Mouse (Mus musculus) mature B cell (primary cell): ENCODE data around the gene Tnrc6c.

ENCODE experiments used
- in situ Hi-C: fragments of 300-500 bp; cut with MboI; formaldehyde crosslinking; loops from 2 replicates; pipeline ENCODE4 v1.14.3; 2019

Gene Tnrc6c

DNA sequence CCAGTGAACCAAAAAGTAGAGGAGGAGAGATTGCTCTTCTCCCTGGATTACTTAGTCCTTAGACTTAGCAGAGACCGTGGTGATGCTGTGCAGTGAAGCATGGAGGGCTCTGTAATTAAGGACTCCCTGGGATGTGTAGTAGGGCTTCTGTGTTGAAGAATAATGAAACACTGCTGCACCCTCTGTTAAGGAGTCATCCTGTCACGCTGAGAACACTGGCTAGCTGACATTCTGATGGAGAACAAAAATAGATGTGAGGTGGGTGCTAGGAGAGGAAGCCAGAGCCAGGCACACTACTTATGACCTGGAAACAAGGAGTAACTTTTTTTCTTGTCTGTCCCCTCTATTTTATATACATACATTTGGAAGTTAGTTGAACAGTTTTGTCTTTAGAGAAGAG lies 22.6 kb downstream of the Tnrc6c start:
- in situ Hi-C loops, result no loop called here

DNA sequence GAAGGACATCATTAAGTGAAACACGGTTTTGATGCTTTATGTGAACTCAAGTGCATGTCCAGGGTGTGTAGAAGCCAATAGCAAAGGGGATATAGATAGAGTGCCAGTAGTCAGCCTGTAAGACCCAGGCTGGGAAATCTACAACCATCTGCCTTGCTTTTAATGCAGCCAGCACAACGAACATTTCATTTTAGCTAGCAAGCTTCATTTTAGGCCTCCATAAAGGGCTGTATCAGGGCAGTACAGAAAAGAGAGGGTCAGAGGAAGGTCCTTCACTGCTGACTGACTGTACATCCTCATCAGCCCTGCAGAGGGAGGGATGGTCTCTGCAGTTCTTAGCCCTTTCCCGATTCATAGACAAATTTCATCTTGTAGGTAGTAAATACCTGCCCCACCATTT lies 23.0 kb downstream of the Tnrc6c start:
- in situ Hi-C loops, result no loop called here

DNA sequence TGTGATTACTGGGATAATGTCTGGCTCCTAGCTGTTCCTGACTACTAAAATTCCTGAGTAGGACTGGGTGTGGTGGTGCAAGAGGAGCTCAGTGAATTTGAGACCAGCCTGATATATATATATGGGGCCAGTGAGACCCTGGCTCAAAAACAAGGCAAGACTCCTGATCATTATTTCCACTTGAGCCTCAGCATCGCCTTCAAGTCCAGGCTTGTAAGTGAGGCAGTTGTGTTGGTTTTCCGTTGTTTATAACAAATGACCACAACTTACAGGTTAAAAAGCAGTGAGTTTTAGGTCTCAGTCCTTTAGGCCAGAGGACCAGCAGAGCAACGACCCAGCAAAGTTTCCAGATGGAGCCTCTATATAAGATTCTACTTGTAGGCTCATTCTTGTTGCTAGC lies 23.5 kb downstream of the Tnrc6c start:
- in situ Hi-C loops, result no loop called here

DNA sequence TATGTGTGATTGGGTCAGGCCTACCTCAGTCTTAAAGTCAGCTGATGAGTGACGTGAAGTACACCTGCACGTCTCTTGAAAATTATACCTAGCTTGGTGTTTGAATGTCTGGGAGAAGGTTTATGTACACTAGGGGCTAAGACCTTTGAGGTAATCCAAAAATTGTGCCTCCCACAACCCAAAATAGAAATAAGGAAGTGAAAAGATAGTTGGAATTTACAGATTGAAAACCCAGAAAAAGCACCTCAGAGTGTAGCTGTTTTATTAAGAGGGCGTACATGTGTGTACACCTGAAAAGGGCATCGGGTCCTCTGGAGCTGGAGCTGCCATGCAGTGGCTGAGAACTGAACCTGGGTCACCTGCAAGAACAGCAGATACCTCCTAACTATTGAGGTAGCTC lies 24.1 kb downstream of the Tnrc6c start:
- in situ Hi-C loops, result no loop called here

DNA sequence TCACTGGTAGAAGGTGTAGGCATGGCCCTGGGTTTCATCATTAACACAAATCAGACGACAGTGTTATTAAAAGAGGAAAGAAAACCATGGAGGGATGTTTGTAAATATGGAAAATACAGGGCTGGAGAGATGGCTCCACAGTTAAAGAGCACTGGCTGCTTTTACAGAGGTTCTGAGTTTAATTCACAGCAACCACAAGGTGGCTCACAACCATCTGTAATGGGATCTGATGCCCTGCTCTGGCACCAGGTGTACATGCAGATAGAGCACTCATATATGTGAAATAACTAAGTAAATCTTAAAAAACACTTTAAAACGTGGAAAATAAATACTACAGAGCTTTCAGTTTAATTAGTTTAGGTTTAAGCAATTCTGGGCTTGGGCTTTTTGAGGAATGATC lies 24.7 kb downstream of the Tnrc6c start:
- in situ Hi-C loops, result no loop called here

DNA sequence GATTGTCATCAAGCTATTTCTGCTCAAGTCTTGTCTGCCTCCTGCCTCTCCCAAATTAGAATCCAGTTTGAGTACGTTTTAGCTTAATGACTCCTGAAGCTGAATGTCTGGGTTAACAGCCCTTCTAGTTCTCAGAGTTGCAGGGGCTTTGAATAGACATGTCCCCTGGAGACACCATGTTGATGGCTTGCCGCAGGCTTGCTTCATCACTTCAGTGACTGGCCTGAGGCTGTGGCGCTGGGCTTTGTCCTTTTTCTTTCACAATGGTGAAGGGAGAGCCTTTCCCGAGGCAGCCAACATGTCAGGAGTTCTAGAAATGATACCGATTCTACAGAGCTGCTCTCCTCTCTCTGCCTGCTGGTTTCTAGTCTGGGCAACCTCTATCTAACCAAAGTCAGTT lies 30.6 kb downstream of the Tnrc6c start:
- in situ Hi-C loops, result no loop called here

DNA sequence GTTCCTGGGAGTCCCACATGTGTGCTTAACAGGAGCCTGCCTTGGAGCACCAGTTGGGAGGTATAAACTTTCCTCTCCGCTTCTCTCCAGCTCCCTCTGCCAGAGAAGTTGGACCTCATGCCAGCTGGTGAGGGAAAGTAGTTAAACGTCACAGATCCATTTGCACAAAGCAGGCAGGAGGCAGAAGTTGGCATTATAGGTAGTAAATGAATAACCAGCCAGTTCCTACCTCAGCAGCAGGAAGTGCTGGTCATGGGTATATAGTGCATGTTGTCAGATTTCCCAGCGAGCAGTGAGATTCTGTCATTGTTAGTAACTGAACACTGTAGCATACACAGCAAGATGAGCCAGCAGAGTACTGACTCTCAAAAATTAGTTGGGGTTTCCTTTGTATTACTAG lies 31.4 kb downstream of the Tnrc6c start:
- in situ Hi-C loops, result no loop called here

DNA sequence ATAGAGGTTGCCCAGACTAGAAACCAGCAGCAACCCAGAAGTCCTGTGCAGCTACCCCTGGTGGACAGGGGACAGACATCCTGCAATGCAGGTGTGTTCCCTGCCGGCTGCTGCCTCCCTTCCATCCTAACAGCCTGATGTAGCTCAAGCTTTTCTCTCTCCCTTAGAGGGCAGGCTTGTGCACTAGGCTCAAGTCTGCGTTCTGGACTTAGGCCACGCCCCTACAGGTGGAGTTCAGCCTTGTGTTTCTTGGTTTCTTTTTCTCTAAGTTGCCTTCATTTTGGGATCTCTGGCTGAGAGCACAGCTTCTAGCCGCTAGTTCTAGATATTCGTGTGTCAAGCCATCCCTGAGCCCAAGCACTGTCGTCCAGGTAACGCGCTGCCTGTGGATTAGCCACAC lies 31.9 kb downstream of the Tnrc6c start:
- in situ Hi-C loops, result no loop called here

DNA sequence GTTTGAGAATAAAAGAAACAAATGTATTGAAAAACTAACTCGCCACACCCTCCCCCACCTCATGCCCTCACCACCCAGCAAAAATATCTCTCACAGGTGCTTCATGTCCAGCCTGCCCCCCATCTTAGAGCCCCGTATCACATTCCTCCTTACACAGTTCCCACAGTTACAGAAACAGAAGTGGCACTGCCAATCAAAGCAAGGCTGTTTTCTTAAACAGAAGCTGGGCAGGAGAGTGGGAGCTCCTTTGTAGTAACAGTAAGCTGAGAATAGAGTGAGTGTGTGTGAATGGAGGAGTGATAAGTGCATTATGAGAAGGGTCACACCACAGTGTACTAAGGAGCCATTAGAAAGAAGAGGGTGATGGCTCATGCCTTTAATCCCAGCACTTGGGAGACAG lies 34.5 kb downstream of the Tnrc6c start:
- in situ Hi-C loops, result no loop called here

DNA sequence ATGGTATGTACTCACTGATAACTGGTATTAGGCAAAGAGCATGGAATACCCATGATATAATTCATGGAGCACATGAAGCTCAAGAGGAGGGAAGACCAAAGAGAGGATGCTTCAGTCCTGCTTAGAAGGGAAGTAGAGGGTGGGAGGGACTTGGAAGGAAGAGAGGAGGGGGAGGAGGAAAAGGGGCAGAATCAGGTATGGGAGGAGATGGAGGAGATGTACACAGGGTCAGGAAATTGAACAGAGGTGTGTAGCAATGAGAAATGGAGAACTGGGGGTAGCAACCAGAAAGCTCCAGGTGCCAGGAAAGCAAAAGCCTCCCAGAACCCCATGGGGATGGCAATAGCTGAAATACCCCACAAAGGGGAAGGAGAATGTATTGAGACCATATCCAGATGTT lies 37.2 kb downstream of the Tnrc6c start:
- in situ Hi-C loops, result no loop called here

DNA sequence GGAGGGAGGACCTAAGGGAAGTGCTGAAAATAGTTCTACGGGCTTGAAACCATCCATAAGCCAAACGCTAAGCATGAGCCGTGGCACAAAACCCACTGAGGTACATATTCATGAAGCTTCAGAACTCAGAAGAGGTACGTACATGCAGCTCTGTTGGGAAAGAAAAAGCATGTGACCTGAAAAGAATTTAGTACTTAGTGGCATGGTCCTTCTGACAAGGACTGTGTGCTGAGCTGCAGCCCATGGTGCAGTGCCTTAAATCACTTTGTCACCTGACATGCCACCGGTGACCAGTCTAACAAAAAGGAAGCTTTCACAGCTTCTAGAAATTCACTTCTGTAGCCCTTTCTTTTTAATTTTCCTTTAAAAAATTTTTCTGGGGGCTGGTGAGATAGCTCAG lies 40.0 kb downstream of the Tnrc6c start:
- in situ Hi-C loops, result no loop called here

DNA sequence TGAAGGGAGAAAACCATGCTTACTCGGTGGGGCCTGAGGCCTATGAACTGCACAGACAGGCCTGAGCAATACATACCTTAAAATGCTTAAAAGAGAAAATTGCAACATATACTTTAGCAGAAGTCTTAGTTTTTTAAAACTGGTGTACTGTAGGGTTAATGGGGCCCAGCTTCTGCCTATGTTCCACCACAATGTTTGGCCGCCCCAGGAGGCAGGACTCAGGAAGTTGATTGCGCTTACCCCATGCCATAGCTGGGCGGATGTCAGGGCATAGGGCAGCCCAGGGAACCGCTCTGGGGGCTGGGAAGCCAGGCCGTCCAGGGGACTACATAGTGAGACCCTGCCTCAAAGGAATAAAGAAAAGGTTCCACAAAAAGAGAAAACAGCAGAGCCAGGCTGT lies 42.5 kb downstream of the Tnrc6c start:
- in situ Hi-C loops, result no loop called here

DNA sequence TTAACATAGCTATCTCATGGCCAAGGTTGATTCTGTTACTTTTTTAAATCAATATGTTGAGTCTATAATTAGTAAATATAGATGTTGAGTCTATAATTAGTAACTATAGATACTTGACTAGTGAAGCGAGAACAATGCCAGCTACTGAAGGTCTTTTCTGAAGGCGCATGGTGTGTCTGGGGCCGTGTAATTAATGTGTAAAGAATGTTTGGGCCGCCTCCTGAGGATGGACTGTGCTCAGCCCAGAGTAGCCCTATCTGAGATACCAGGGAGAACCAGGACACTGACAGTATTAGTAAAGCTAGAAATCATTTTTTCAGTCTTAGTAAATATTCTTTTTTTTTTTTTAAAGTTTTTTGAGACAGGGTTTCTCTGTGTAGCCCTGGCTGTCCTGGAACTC lies 46.8 kb downstream of the Tnrc6c start:
- in situ Hi-C loops, result no loop called here

DNA sequence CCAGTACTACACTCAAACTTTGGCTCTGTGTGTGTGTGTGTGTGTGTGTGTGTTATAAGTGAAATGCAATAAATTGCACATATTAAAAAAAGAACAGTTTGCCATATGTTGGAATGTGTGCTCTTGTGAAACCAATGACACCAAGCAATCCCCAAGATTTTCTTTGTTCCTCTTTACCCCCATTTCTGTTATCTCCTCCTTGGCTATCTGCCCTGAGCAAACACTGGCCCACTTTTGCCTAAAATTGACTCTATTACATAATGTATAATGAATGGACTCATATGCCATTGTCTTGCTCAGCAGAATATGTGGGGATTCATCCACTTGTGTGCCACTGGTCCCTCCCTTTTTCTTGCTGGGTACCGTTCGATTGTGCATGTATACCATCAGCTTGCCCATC lies 52.2 kb downstream of the Tnrc6c start:
- in situ Hi-C loops, result no loop called here

DNA sequence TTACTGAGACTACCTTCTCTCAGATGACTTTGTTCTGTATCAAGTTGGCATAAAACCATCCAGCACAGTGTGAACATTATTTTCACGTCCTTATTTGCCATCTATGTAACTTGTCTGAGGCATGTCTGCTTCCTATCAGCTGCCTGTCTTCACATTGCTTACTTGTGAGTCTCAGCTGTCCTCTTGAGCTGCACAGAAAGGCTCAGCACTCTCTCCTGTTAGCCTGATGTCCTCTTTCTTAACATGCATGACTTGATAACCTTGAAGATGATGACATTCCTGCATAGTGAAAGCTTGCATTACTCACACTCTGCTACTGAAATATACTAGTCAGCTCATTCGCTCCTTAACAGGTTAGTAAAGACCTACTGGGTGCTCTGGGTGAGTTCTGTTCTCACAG lies 53.1 kb downstream of the Tnrc6c start:
- in situ Hi-C loops, result no loop called here

DNA sequence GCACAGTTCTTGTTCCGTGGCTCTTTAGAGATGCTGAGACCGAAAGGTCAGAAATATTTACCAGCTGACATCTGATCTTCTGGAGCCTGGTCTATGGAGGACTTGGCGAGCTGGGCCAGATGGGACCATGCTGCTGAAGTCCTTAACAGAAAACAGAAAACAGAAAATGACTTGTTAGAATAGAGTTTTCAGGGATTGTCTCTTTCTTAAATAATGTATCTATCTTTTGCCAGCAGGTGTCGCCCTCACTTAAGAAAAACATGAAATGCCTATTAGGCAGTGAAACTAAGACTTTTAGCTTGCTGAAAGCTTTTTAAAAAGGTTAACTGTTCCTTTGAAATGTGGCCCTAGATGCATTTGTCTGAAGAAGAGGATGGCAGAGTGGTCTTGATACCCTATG lies 55.2 kb downstream of the Tnrc6c start:
- in situ Hi-C loops, result no loop called here

DNA sequence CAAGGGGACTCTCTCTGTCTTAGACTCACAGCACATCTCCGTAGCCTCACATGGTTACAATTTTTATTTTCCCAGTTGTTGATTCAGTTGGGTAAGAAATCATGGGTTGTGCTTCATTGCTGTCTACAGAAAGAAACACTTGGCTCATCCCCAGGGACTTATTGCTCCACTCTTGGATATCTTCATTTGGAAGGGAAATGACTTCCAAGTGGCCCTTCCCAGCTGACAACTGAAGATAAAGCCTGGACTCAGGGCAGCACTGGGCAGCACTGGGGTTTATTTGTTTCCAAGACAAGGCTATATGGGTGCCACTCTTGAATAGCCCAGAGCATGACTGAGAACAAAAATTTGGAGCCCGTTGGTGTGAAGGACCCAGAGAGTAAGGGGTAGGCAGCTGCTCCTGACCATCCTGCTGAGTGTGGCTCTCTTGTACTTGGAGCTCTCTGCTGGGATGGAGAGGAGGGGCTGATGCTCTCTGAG lies 56.8 kb downstream of the Tnrc6c start:
- in situ Hi-C loops, result loop anchor here (5.0 kb wide), 2 partner anchors 76 to 111 kb away; no protein-coding TSS in a partner anchor

DNA sequence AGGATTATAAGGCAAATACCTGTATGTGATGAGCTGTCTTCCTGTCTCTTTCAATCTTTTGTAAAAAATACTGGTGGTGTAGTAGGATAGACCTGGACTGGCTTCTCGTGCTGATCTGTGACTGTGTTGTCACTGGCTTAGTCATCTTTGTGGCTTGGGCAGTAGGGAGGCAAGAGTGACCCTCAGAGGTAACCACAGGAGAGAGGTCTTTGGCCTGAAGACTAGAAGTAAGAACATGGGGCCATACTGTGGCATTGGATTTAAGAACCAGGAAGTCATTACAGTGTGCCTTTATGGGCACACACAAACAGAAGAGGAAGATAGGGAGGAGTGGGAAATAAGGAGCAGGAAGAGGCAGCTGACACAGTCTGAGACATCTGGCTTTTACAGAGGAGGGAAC lies 58.0 kb downstream of the Tnrc6c start:
- in situ Hi-C loops, result loop anchor here (5.0 kb wide), 2 partner anchors 75 to 110 kb away; no protein-coding TSS in a partner anchor

DNA sequence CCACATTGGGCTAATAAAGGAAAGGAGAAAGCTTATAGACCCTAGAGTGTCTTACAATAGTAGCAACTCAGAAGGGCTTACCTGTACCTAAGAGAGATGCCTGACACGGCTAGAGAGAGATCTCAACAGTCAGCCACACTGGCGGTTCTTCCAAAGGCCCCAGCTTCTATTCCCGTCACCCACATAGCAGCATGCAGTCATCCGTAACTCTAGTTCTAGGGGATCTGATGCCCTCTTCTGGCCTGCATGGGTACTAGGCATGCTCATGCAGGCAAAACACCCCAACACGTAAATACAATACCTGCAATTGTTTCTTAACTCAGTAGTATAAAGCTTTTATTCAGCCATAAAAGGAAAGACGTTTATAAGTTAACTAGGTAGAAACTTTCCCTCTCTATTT lies 59.3 kb downstream of the Tnrc6c start:
- in situ Hi-C loops, result loop anchor here (5.0 kb wide), 2 partner anchors 74 to 109 kb away; no protein-coding TSS in a partner anchor

DNA sequence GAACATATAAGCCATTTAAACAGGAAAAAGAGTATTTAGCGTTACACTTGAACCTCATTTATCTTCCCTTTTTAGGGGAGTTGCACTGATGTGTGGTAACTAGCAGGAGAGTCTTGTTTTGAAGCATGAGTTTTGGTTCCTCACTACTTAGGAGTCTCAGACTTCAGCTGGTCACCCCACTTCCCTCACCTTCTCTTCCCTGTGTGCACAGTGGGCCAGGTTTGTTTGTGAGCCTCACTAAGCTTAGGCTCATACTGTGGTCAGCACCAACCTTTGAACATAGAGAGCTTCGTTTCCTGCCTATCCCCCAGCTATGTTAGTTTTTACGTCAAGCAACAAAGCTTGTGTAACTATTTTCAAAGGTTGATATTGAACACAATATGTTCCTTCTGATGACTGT lies 64.7 kb downstream of the Tnrc6c start:
- in situ Hi-C loops, result no loop called here

DNA sequence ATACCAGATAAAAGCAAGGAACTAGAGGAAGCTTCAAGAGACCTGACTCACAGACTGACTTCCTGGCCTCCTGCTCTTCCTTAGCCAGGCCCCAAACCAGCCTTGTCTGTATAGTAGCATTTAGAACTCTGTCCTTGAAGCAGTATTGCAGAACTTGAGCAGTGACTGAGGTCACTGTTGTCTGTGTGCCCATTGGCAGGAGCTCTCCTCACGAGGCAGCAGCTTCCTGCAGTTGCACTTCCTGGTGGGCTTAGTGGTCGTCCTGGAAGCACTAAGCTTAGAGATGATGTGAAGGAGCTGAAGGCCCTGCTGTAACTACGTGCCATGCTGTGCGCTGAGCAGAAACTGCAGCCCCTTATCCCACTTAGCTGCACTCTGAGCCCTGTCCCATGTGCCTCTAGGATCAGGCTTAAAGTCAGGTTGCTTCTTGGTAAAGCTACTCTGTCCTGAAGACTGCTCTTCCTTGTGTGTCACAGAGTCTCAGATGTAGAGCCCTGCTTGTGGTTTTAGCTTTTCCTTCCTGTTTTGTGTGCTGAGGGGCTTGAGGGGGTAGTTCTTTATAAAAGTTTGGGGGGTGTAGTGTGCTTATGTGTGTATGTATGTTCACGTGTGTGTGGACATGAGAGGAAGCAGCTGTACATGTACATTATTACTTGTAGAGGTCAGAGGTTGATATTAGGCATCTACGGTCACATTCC lies 70.7 kb downstream of the Tnrc6c start:
- in situ Hi-C loops, result no loop called here

DNA sequence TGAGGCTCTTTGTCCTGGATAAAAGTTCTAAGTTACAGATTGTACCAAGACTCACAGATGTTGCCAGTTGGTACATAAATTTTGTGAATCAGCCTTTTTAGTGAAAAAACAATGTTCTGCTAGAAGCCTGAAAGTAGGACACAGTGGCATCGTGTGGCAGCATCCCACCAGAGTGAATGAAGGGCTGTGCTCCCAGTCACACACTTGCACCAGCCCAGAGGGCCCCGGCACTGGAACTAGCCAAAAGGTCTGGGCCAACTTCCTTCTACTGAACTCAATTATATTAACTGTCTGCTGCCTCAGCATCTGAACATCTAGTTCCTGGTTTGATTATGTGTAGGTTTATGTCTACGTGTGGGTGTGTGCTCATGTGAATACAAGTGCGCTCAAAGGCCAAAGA lies 72.9 kb downstream of the Tnrc6c start:
- in situ Hi-C loops, result no loop called here

DNA sequence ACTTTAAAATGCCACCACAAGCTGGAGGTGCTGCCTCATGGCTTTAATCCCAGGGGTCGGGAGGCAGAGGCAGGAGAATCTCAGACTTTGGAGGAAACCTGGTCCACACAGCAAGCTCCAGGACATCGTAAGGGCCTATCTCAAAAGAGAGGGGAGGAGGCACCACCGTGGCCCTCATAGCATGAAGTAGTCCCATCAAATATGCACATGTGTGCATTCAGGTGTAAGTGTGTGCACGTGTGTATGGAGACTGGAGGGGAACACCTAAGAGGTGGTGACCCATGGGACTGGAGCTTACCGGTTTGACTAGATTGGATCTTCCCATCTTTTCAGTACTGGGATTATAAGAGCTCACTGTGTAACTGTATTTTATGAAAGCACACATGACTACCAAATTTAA lies 74.2 kb downstream of the Tnrc6c start:
- in situ Hi-C loops, result no loop called here

DNA sequence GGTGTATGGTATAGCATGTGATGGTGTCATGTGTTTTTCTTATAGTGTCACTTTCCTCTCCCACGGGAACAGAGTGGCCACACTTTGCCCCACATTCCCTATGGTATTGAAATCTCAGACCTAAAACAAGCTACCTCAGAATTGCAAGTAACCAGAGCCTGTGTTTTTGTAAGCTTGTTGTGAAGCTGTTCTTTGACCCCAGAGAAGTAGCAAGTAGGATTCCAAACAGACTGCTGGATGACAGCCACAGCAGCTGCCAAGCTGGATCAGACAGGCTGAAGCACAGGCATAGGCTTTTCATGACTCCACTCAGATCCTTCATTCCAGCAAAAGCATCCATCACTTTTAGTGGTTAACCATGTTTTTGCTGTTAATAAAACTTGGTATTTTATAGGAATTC lies 74.8 kb downstream of the Tnrc6c start:
- in situ Hi-C loops, result no loop called here
